Mouse (Mus musculus) gonadal fat pad, adult 2 months (tissue): Measurements from ENCODE around the gene Gja5. TPM values are rescaled to one million over a fixed set of nuclear protein-coding genes. Genes with fewer than 3 reads are reported as not detected.

Source experiments
- DNase-seq: peaks from one replicate; pipeline ENCODE4 v3.0.0-alpha.2; 2012; ENCODE audit warnings: low read depth
- polyA plus RNA-seq: library from polyadenylated mRNA; depleted of rRNA; stranded (reverse); fragments of >200 nt; gene quantifications from 2 replicates; pipeline ENCODE4 v1.2.3, GENCODE M21; 2012; rRNA removed

The Gja5 gene
- 8.9 and 15.8 TPM in 2 replicates for polyA plus RNA-seq

- DNase-seq, result no peak
Measured at GRCm38 (mm10) chr3:96904393-96904792, at the start of gene Gja5. Gene Gja5, plus strand, starts transcription at chr3:96904693.

DNA sequence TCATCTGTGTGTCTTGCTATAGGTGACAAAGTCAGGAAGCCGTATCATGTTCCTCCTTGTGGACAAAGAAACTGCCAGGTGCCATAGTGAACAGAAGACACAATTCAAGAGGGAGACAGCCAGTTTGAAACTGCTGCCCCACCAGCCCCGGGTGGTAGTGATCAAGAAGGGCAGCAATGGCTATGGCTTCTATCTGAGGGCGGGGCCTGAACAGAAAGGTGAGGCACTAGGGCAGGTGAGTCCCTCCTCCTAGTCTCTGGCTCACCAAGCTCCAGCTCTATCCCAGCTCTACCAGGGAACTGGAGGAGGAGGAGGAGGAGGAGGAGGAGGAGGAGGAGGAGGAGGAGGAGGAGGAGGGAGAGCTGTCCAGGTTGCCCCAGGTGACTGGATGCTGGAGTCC is 48.7 kb upstream of the Gja5 start:
- DNase-seq, result no peak

- no peak for DNase-seq
Measured at GRCm38 (mm10) chr3:96860498-96860897, 44.0 kb upstream of the Gja5 start.

GRCm38 (mm10) chr3:96867863-96868262 is 36.6 kb upstream of the Gja5 start:
- DNase-seq, result no peak

DNA sequence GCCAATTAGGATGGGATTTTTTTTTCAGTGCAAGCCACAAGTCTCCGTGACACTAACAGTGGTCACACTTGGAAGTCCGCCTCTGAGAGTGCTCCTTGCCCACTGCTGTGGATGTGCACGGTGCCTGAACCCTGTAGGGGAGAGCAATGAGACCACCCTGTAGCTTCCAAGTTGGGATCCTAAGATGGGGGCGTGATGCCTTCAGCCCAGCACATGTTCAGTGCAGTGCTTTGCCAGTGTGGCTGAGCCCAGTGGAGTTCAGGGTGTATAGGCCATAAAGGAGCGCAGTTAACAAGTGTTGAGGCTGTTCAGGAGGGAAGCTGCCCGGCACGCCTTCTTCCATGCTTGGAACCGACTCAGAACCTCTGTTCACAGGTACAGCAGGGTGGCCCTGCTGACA is 35.9 kb upstream of the Gja5 start:
- no peak for DNase-seq

DNA sequence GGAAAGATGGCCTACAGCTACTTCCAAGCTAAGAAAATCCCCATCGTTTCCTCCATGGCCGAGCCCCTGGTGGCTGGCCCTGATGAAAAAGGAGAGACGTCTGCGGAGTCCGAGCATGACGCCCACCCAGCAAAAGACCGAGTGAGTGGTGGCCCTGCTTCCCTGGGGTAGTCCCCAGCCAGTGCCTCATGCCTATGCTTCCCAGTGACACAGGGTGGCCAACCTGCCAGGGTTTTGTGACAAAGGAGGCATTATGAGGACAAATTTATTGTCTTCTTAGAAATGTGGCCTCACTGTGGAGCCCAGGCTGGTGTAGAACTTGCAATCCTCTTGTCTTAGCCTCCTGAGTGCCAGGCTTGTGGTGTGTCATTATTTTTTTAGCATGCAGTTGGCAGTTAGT is 35.4 kb upstream of the Gja5 start:
- DNase-seq, result no peak

DNA sequence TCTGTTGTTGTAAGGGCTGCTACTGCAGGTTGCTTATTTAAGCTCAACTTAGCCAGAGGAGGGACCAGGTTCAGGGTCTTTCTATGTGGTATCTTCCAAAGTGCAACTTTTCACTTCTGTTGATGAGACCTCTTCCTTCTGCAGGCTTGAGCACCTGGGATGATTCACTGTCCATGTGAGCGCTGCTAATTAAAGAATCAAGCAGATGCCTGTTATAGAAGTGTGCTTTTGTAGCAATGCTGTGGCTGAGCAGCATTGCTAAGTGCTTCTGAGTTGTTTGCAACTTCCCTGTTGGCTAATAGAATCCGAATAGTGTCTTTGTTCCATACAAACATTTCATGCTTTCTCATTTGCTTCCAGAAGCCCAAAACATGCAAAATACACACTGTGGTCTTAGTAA is 34.2 kb upstream of the Gja5 start:
- DNase-seq, result no peak

DNA sequence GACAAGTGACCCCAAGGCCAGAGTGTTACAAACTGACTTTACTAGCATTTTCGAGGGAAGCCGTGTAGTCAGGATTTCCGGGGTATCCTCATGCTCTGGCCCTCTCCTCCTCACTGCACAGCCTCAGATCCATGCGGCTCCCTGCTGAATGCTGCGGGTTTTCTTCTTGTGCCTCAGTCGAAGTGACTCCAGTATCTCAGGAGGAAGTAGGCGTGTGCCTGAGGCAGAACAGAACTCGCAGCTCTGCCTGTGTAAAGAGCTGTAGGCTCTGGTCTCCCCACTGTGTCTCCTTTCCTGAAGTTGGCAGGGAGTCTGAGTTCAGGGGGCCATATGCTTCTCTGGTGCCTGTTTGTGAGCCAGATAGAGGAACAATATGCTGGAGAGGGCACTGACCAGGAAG is 33.4 kb upstream of the Gja5 start:
- DNase-seq, result no peak

- no peak for DNase-seq
Measured at GRCm38 (mm10) chr3:96872501-96872900, 32.0 kb upstream of the Gja5 start.

DNA sequence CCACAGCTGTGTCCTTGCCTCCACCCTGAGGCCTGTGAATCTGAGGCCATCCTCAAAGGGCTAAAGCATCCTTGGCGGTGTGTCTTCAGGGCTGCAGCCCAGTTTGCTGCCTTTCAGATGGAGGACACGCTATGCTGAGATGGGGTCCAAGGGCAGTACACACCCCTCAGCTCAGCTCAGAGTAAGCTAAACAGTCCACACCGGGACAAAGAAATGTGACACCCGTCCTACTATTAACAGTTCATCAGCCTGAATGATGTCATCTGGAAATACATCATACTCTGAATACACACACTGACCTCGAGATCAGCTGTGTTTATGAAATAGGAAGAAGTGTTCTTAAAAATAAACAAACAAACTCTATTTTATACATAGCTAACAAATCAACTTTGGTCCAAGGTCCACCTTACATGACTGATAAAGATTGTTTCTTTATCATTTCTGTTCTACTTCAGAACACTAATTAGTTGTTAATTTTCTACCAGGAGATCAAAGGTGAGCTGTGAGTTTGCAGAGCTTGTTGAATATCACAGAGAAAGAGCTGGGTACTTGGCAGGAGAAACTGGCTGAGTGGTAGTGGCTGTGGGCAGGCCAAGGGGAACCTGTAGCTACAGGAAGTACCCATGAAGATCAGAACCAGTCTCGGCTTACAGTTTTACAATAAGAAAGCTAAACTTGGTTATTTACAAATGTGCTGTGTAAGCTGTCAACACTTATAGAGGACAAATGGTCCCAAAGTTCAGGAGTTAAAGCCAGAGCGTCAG is 29.5 kb upstream of the Gja5 start:
- DNase-seq, result no peak

DNA sequence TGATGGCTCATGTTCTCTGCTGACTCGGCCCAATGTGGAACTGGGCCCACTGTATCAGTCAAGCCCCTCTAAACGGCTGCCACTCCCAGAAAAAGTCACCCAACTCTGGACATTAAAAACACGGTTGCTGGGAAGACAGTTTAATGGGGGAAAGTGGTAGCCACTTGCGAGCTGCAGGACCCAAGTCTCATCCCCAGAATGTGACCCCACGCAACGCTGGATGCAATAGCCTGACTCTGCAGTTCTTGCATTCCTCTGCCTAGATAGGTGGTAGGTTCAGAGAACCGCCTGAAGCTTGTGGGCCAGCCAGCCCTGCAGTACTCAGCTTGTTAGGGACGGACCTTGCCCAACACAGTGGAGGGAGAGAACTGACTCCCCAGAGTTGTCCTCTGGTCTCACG is 25.0 kb upstream of the Gja5 start:
- DNase-seq, result no peak

DNA sequence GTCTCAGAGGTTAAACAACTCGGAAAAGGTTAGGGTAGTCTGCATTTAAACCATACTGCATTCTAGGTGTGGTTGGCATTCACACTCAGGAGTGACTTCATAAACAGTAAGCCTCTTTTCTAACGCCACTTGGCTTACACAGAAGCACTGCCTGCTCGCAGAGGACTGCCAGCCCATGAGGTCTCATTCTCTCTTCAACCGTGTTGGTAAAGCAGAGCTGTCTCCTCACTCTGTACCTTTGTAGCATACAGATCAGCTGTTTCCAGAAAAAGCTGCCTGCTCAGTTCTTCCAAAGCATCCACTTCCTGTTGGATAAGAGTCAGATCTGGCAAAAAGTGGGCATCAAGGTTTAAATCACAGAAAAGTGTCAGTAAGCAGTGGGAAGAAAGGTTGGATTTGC is 24.1 kb upstream of the Gja5 start:
- DNase-seq, result no peak

DNA sequence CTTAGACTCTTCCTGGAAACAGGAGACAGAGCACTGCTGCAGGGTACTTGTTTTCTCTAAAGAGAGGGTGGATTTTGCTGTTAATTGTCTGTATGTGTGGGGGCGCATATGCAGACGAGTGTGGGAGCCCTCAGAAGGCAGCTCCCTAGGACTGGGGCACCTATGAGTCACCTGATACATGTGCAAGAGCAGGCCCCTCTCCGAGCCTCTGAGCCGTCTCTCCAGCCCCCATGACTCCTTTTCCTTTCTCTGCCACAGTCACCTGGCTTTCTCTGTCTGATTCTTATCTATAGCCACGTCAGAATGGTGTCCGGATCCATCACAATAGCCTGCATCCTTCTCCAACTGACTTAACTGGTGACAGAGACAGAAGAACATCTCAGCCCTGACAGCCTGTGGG is 22.9 kb upstream of the Gja5 start:
- no peak for DNase-seq

DNA sequence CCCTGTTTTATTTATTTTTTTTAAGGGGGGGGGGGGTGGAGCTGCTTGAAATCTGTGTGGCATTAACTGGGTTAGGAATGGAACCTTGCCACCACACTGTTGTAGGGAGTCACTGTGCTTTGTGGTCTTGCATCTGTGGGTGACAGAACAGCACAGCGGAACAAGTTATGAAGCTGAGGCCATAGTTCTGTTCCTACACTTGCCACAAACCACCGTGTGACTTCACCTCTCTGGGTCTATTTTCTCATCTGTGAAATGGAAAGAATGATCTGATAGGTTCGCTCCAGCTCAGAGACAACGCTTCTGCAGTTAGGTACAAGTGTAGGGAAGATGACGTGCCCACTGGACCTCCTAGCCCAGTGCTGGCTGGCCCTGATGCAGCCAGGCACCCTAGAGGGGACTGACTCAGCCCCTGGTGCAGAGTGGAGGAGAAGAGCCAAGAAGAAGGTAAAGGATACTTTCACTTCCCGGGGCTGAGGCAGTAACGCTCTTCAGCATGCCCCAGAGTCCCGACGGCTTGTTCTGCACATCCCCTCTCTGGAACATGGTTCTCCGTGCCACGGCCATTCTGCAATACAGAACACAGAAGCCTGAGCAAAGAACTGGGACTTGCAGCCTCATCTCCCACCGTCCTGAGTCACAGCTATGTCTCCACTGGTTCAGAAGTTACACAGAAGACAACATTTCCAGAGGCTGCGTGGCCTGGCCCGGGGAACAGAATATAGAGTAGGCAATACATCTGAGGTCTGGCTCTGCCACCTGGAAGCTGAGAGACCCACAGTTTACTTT is 22.2 kb upstream of the Gja5 start:
- DNase-seq, result no peak

DNA sequence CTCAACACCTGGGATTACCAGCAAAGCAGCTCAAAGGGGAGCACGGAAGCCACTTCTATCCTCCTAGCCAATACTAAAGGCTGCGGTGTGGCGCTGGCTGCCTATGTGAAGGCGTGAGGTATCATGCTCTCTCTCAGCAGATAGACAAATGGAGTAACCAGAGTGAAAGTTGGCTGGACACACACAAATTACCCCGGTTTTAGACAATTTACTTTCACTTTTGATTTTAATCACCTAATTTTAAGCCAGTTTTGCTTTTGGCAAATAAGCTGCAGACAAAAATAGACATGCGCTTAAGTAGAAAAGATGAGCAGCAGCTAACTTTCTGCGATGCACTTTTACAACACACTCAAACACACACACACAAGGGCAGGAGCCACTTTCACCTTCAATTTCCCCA is 20.8 kb upstream of the Gja5 start:
- DNase-seq, result no peak

GRCm38 (mm10) chr3:96902336-96902999 is 2.0 kb upstream of the Gja5 start:
- DNase-seq, result no peak

GRCm38 (mm10) chr3:96904851-96905541 is 503 bp downstream of the Gja5 start, which contains the start of gene Gpr89:
Gene Gpr89, minus strand, starts transcription at chr3:96905346.
- peak; percentile 19 for DNase-seq

GRCm38 (mm10) chr3:96905592-96905991 is 1.1 kb downstream of the Gja5 start:
- DNase-seq, result peak; percentile 4

DNA sequence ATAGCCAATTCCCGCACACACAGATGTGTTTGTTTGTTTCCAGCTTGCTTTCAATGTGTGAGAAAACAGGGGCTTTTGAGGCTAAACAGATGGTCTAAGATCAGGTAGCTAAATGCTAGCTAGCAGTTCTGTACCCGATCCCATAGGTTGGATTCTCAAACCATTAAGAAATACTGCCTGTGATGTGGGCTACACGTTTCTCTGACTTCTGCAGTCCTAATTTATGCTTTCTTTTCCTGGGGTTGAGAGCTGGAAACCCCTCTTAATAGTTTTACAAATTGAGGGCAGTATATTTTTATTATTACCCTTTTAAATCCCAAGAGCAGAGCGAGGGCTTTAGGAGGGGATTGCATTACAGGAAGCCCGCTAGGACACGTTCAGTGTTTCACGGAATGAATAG is 16.5 kb downstream of the Gja5 start:
- DNase-seq, result no peak

- no peak for DNase-seq
Measured at GRCm38 (mm10) chr3:96924631-96925030, 20.1 kb downstream of the Gja5 start.

DNA sequence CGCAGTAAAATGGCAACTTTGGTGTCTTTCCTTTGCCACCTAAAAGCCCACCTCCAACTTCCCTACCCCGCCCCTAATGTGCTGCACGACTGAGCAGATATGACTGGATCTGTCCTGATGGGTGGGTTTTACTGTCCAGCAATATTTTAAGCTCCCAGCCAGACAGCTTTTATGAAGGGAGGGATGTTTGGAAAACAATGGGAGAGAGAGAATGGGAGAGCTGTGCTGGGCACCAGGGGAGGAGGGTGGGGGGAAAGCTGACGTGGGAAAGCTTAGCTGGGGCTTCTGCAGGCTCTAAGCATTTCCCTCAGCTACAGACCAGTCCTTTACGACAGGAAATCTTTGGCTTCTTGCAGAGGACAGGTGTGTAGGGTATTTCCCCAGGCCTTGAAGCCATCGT is 21.4 kb downstream of the Gja5 start, which contains the start of gene Gja8:
Gene Gja8 (minus strand): TSS at position 101 of the 400 bp plus-strand sequence.
- no peak for DNase-seq

DNA sequence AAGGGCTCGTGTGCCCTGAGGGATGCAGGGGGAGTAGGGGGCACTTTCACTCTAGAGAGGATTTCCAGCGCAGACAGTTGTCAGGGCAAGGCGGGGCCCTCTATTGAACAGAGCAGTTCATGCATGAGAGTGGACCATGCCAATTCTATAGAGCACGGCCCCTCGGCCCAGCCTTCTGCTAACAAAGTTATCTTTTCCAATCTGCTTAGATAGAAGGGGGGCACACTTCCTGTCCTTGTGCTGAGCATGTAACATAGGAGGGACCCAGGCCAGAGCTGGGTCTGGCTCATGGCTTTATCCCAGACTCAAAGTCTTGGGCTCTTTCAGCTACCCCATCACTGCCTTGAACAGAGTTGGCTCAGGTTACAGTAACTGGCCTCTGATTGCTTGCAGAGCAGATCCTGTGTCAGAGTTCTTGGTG is 26.8 kb downstream of the Gja5 start:
- no peak for DNase-seq
